Mouse (Mus musculus) thymus, postnatal 4 days (tissue): ENCODE data around the gene Gm20388.
"Not testable (repeated sequence)": the region's sequence is repeated elsewhere in the genome, so short reads cannot be mapped to it uniquely, and the experiment has no call there.

ENCODE experiments used
- DNase-seq: peaks from one replicate; pipeline ENCODE4 v3.0.0; 2021

The Gm20388 gene

DNA sequence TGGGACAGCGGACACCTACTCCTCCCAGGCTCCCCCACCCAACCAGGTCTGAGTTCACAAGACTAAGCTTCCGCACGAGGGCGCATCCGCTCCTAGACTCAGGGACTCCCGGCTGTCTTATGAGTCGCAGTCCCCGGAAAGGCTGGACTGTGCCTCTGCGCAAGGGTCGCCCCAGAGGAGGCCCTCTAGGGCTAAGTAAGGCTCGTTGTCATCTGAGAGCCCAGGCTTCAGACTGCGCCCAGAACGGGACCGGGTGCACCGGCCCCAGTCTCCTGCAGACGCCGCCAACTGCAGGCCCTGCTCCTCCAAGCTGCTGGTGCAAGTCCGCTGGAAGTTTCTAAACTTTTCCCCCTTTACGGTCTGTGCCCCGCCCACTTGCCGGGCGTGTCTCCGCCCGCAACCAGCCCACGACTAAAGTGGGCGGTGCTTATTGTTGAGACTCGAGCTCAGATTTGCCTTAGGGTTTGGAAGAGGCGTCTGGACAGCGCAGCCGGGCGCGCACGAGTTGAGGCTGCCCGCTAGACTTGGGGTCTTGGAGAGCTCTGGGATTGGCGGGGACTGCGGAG is 1214.8 kb downstream of the Gm20388 start:
- DNase-seq: peak; percentile 59

DNA sequence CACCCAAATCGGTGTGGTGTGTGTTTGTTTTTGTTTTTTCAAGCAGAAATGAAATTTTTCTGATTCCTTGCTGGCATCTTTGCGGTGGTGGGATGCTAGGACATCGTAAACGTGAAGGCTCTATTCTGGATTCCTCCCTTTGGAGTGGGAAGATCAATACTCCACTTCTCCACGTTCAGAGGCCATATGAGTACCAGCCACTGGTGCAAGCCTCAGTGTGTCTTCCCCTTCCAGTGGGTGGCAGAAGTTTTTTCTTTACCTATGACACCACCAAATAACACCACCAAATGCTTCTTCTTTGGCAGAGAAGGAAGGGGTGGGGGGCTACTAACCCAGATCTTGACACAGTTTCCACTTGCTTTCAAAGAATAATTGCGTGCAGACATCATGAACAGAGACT is 1215.5 kb downstream of the Gm20388 start:
- no peak for DNase-seq

DNA sequence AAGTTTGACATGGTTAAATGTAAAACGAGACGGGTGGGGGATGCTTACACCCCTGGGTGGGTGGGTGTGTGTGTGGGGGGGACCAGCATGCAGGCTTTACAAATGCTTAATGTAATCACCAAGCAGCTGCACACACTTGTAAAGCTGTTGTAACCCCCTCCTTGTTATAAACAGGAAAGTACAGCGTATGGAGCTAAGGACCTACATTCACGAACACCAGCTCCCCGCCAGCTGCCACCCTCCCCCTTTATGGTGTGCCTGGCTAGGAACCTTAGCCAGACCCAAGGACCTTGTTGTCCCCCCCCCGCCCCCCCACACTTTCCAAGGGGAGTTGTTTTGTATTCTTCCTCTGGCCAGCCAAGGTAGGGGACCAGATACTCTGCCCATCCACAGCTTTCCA is 1216.1 kb downstream of the Gm20388 start:
- DNase-seq: no peak

DNA sequence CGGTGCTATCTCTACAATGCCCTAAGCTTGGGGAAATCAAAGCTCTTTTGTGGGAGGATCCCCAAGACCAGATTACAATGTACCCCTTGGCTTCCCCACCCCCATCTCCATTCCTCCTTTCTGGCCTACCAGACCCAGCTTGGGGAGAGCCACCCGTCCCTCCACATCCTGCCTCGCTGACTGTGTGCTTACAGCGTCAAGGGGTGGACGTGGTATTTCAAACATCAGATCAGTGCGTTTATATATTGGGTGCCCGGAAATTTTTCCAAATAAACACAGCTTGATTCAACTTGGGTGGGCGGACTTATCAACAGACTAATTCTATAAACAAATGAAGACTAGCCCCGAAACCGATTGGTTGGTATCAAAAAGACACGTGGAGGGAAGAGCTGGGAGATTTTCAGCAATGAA is 1216.7 kb downstream of the Gm20388 start:
- no peak for DNase-seq

DNA sequence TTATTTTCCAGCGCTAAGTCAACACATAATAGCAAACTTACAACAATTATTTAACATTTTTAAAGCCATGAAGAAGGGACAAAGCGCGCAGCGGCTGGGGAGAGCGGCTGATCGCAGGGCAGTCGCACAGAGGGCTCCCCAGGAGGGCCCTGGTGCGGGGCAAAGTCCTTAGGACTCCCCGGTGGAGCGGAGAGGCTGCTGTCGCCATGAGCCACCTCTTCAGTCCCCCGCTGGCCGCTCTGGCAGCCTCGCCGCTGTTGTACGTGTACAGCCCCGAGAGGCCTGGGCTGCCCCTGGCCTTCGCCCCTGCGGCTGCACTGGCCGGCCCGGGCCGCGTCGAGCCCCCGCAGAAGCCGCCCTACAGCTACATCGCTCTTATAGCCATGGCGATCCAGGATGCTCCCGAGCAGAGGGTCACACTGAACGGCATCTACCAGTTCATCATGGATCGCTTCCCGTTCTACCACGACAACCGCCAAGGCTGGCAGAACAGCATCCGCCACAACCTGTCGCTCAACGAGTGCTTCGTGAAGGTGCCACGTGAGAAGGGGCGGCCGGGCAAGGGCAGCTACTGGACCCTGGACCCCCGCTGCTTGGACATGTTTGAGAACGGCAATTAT is 1217.2 kb downstream of the Gm20388 start, which contains the start of gene Foxl1:
Gene Foxl1 (plus strand): TSS at position 185 of the 620 bp plus-strand sequence.
- DNase-seq: no peak

DNA sequence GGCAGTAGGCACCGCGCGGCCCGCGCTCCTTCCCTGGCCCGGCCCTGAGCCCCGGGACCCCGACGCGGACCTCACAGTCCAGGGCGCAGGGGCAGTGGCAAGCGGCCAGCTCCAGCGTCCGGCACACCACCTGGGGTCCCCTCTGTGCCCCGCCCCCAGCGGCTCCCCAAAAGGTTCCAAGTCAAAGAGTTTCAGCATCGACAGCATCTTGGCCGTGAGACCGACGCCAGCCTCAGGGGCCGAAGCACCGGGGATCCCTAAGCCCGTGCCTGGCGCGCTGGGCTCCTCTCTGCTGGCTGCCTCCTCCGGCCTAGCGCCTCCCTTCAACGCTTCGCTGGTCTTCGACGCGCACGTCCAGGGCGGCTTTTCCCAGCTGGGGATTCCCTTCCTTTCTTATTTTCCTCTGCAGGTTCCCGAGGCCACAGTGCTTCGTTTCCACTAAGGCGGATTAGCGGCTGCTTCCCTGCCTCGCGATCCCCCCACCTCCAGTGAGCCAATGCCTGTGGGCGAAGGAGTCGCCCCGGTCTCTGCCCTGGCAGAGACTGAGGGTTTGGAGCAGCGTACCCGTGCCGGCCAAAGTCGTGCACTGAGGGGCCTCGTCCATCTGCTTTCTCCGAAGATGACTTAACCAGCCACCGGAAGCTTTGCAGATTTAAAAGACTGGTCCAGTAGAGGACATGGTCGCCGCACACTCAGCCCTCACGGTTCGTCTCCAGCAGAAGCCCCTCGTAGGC is 1218.1 kb downstream of the Gm20388 start:
- DNase-seq: no peak

DNA sequence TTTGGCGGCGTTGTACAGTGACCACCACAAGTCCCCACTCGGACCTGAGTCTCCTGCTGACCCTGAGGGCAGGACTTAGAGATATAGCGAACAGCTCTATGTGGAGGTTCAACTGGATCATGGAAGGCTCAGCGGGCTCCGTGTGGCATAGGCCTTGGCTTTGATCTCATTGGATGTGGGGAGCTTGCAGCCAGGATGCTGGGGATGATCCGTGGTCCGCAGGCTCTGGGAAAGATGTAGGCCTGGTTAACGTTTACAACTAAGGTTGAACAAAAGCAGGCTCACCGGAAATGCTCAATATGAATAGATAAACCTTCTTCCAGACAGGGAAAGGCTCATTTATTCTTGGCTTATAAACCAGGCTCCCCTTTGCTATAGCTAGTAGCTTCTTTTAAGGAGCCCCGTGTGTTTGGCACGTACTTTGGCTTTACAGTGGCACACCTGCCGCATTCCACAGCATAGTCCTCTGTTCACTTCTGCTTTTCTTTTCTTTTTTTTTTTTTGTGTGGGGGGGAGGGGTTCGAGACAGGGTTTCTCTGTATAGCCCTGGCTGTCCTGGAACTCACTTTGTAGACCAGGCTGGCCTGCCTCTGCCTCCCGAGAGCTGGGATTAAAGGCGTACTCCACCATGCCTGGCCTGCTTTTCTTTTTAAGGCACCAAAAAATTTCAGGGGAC is 1218.8 kb downstream of the Gm20388 start:
- DNase-seq: no peak

DNA sequence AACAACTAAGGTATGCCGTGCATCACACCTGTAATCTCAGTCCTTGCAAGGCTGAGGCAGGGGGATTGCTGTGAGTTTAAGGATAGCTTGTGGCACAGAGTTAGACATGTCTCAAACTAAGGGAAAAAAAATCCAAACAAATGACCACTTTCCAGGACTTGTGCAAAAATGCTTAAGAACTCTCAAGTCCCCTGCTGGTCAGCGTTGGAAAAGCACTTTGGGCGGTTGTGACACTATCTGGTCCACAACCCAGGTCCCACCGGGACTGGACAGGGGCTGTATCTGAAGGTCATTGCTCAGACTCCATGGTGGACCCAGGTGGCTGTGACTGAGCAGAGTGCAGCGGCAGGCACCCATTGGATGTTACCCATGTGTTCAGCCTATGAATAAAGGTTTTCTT is 1219.9 kb downstream of the Gm20388 start:
- DNase-seq: peak; percentile 42

DNA sequence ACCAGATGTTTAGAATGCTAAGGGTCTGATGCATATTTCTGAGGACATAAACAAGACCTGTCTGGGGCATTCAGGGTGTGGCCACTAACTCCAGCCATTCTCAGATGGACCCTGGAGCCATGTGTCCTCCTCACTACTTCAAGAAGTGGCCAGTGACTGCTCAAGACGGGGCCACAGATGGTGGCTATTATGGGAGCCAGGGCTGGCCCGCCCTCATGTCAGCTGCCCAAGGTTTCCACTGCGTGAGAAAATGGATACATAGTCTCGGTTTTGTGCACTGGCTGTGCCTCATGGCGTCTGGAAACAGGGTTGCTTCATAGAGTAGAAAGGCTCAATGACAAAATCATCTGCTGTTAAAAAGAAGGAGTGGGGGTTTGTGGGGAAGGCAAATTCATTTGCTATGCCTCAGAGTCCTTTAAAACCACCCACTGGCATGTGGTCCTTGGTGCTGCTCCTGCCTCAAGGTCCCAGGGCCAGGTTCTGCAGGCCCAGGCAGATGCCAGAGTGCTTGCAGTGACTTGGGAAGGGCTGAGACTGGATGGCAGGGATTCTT is 1222.4 kb downstream of the Gm20388 start:
- no peak for DNase-seq

DNA sequence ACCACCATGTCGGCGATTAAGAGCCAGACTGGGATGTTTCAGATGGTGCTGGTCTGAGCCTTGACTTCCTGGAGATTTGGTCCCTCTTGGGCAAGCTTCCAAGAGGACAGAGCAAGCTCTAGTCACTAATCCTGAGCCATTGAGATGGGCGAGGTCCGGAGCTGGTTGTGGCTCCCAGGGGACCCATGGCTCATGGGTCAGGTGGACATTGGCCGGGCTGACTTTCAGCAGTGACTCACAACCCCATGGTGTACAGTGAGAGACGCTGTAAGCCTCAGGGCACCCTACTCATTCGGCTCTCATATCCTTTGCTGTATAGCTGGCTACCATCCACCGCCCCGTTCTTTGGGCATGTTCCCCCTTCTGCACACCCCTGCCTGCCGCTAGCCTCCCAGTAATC is 1223.5 kb downstream of the Gm20388 start:
- DNase-seq: no peak

DNA sequence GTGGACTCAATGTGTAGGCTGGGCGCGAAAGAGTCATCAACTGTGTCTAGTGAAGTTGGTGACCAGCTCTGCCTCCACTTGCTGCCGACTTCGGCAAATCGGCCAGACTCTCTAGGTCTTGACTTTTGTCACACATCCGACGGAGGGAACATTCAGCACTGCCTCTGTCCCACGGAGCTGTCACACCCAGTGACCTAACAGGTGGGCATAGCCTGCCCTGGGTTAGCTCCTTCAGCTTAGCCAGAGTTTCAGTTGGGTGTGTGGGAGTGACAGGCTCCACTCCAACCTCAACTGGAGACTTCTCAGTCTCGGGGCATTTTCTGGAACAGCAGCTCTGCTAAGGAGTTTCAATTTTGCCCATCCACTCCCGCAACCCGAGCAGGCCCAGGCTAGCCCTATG is 1223.9 kb downstream of the Gm20388 start:
- no peak for DNase-seq

DNA sequence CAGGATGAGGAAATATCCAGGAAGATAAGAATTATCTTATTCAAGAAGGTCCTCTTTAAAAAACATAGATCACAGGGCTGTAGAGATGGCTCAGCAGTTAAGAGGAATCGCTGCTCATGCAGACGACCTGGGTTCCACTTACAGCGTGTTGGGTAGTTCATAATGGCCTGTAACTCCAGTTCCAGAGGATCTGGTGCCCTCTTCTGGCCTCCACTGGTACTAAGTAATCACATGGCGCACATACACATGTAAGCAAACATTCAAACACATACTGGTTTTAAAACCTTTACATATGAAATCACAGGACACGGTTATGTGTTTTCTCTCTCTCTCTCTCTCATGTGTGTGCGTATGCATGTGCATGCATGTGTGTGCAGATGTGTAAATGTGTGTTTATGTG is 1226.2 kb downstream of the Gm20388 start:
- DNase-seq: no peak

DNA sequence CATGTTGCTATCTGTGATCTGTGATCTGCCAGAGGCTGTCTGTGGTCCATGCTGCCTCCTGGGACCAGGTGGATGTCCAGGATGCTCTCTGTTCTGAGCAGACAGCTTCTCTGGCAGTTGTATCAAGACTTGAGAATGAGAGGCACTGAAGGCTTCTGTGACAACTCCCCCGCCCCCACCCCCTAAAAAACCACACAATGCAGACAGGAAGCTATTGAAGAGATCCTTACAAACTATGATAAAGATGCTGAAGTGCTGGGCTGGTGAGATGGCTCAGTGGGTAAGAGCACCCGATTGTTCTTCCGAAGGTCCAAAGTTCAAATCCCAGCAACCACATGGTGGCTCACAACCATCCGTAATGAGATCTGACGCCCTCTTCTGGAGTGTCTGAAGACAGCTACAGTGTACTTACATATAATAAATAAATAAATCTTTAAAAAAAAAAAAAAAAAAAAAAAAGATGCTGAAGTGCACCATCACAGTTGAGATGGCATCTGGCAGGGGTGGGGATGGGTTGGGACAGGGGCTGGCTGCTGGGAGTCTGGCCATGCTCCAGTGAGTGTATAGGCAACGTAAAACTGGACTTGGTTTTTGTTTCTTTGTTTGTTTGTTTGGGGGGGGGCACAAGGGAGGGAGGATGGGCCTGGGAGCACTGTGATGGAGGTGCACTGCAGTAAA is 1235.0 kb downstream of the Gm20388 start:
- DNase-seq: not testable (repeated sequence)

DNA sequence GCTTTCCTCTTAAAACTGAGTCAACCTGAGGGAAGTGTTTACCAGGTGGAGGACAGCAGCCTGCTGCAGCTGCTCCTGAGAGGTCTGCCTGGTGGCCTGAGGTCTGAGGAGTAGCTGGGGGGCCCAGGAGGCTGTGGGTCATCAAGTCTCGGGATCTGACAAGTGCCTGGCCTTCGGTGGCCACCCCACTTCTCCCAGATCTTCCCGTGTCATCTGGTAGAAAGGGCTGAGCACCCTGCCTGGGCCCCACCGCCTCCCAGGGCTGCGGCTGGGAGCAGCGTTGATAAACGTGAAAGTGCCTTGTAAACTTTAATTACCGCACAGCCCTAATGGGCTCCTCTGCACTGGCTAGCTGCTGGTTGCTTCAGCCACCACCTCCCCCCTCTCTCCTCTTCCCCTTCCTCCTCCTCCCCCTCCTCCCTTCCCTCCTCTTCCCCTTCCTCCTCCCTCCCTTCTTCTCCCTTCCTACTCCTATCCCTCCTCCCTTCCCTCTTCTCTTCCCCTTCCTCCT is 1238.0 kb downstream of the Gm20388 start:
- no peak for DNase-seq

DNA sequence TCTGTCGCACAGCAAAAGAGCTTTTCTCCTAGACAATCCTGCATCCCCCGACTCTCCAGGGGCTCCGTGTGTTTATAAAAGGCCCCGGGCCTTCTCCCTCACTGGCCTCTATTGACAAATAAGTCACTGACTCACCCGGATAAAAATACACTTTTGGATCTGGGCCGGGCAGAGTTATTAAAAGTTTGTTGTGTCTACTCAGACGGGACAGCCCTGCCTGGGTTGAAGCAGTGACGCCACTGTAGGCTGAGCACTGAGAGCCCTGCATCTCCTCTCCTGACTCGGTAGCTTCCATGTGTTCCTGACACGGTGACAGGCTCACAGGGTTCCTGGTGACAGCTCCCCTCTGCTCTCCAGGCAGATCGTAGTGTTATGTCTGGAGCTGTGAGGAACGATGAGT is 1241.8 kb downstream of the Gm20388 start:
- no peak for DNase-seq

DNA sequence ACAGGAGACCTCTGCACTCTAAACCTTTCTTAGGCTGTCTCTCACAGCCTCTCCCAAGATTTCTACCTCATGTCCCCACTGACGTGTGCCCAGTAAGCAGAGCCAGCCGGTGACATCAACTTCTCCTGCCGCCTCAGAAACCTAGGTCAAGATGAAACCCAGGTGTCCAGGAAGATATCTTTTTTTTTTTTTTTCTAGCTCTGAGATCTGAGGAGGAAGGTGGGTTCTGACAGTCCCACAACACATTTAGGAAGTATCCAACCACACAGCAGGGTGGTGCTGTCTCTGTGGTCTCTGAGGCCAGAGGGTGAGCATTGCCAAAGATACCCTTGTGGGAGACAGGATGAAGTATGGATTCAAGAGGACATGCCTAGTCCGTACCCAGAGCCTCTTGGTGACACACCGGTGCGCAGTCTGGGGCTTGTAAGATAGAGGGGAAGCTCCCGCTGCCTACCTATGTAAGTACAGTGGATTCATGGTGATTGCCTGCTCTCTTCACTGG is 1246.4 kb downstream of the Gm20388 start:
- DNase-seq: no peak

DNA sequence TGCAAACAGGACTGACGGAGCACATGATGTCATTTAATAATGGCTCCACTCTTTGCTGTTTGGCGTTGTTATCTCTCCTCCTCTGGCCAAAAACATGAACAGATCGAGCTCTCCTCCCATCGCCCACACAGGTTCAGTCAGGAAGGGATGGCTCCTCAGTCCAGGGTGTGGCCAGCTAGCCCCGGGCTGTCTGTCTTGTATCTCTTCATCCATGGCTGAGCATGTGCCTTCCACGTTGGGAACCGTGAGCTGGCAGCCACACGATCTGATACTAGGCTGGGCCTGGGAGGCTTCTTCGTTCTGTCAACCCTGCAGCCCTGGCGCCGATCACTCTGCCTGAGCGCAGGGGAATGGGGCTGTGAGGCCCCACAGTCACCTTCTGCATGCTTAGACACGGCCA is 1248.2 kb downstream of the Gm20388 start:
- DNase-seq: no peak

DNA sequence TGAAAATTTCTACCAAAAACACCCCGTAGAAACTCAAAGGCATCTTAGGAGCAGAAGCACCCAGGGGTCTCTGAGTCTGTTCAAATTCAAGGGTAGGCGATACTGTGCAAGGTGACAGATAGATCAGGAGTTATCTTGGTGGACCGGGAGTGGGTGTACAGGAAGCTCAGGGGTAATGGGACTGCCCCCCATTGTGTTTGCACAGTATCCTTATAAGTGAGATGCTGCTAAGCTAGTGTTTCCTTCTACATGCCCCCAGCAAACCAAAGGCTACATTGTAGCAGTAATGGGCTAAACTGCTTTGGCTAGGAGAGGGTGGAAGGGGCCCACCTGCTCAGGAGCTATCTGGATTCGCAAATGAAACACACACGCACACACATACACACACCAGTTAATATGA is 1250.8 kb downstream of the Gm20388 start:
- no peak for DNase-seq

DNA sequence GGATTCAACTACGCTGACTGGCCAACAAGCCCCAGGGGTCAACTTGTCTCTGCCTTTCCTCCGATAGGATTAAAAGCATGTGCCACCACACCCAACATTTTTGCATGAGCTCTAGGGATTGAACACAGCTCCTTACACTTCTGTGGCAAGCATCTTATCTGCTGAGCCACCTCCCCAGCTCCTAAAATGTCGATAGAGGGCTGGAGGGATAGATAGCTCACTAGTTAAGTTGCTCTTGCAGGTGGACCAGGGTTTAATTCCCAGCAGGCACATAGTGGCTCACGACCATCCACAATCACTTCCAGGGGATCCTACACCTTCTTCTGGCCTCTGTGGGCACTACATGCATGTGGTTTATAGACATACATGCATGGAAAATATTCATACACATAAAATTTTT is 1251.8 kb downstream of the Gm20388 start:
- no peak for DNase-seq

DNA sequence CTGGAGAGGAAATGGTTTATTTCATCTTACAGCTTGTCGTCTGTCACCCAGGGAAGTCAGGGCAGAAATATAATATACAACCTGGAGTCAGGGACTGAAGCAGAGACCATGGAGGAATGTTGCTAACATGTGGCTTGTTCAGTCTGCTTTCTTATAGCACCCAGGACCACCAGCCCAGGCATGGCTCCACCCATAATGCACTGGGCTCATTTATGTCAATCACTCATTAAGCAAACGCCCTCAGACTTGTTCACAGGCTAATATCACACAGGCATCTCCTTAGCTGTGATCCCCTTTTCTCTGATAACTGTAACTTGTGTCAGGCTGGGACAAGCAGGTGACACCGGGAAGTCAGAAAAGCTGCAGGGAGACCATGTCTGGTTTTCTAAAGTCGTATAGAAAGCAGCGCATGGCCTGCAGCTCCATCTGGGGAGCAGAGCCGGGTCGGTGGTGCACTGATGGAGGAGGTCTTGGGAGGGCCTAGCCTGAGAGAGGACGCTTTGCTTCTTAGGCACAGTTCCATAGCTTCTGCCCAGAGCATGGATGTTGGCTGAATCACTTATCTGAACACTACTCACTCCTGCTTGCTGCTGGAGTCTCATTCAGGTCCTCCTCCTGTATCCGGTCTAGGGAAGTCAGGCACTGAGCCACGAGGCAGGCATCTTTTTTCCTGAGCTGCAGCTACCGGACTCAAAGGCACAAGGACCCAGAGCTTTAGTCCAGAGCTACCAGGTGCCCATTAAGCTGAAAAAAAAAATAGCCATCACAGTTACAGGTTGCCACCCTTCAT is 1252.5 kb downstream of the Gm20388 start:
- DNase-seq: no peak

DNA sequence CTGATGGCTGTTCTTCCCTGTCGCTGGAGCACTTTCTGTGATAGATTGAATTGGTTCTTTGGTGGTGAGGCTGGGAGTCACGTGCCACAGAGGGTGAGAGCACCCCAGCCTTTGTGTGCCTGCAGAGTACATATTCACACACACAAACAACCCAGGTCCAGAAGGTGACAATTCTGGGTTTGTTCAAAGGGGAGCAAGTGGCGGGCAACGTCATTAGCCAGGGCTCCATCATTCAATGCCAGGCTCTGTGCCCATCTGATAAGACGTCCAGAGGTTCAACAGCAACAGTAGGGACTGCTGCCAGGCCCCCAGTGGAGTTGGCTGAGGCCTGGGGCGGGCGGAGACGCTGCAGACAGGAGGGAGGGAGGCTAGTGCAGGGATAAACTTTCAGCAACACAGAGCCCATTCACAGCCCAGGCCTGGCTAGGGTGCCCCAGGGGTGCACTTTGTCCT is 1253.4 kb downstream of the Gm20388 start:
- no peak for DNase-seq

DNA sequence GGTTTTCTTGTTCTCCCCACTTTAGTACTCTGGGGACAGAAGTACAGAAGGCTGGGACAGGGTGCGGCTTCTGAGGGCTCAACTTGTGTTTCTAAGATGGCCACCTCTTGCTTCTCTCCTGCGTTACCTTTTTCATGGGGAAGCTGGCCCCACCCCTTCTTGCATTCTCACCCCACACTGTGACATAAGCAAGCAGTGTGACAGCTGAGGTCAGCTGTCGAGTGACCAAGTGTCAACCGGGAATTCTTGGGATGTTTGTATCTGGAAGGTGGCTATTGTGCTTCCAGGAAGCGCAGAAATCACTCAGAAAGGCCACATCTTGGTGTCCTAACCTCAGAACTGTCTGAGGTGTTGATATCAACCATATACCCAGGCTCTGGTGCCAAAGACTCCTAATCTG is 1257.4 kb downstream of the Gm20388 start:
- DNase-seq: no peak
